Comparison of ENCODE assay signal across 8 mouse cellular contexts in the genomic region with DNA sequence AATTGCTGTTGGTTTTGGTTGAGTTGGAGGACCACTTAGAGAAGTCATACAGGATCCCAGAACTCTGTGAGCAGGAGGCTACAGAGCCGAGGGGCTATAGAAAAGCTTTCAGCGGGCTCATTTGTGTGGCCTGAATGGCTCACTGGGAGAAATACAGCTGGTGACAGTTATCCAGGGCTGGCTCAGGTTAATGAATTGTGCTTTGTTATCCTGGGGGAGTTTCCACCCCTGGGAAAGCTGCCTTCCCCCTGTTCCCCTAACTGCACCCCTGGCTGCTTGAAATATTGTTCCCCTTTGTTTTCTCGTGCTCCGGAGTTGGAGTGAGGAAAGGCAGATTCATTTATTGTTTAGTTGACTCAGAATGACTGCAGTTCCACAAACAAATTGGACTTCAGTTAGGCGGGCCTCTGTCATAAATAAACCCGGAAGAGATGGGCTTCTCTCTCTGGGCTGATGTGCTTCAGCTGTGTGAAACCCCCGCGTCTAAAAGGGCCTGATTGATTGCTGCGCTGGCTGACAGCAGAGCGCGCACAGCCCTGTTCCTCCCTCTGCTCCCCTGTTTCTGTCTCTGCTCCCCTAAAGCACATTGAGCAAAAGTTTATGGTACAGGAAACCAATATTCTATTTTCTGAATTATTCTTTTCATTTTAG.
DNase-seq lines count a peak whose midpoint lies in the region; ATAC-seq lines count a peak whose summit lies in the region.

No protein-coding gene starts in this region.

- WGBS in embryonic facial prominence, embryonic 12.5 days, result 16% methylated on average over 11 of the region's 11 CpGs
- 7% methylated on average over 11 of the region's 11 CpGs for WGBS in hindbrain, embryonic 16.5 days
- WGBS in neural tube, embryonic 14.5 days, result 2% methylated on average over 11 of the region's 11 CpGs

- H3K4me3 ChIP-seq in embryonic facial prominence, embryonic 12.5 days, result no peak overlapping the region
- H3K4me3 ChIP-seq in hindbrain, embryonic 16.5 days (ENCODE audit: low read length), result no peak overlapping the region
- H3K4me3 ChIP-seq in neural tube, embryonic 14.5 days (ENCODE audit: low read depth, low read length), result no peak overlapping the region

- no peaks in the 10 kb centered on the region for H3K27me3 ChIP-seq in embryonic facial prominence, embryonic 12.5 days
- H3K27me3 ChIP-seq in hindbrain, embryonic 16.5 days (replicated peaks; ENCODE audit: control insufficient read depth, insufficient read depth, low read length), result no peaks in the 10 kb centered on the region
- no peaks in the 10 kb centered on the region for H3K27me3 ChIP-seq in neural tube, embryonic 14.5 days (ENCODE audit: control insufficient read depth, insufficient read depth, low read length)

- H3K9me3 ChIP-seq in embryonic facial prominence, embryonic 12.5 days, result no peaks in the 10 kb centered on the region
- no peaks in the 10 kb centered on the region for H3K9me3 ChIP-seq in hindbrain, embryonic 16.5 days (ENCODE audit: control insufficient read depth, low read length)
- H3K9me3 ChIP-seq in neural tube, embryonic 14.5 days (ENCODE audit: control insufficient read depth, low read length), result no peaks in the 10 kb centered on the region

- no peaks in the 10 kb centered on the region for H3K36me3 ChIP-seq in embryonic facial prominence, embryonic 12.5 days
- no peaks in the 10 kb centered on the region for H3K36me3 ChIP-seq in hindbrain, embryonic 16.5 days (ENCODE audit: control insufficient read depth, insufficient read depth, low read length)
- H3K36me3 ChIP-seq in neural tube, embryonic 14.5 days (ENCODE audit: control insufficient read depth, insufficient read depth, low read length), result no peaks in the 10 kb centered on the region

- ATAC-seq in embryonic facial prominence, embryonic 12.5 days (ENCODE audit: insufficient number of reproducible peaks, insufficient read depth, low FRiP score, low TSS enrichment), result peak; percentile 69
- ATAC-seq in hindbrain, embryonic 16.5 days, result peak; percentile 80
- ATAC-seq in neural tube, embryonic 14.5 days (ENCODE audit: low read depth), result peak; percentile 91

- H3K9ac ChIP-seq in embryonic facial prominence, embryonic 12.5 days, result no peak overlapping the region
- no peak overlapping the region for H3K9ac ChIP-seq in hindbrain, embryonic 16.5 days (ENCODE audit: low read depth, low read length)
- H3K9ac ChIP-seq in neural tube, embryonic 14.5 days (replicated peaks; ENCODE audit: low read depth, low read length), result no peak overlapping the region

- no peak overlapping the region for H3K27ac ChIP-seq in embryonic facial prominence, embryonic 12.5 days
- no peak overlapping the region for H3K27ac ChIP-seq in hindbrain, embryonic 16.5 days (ENCODE audit: low read depth, low read length)
- H3K27ac ChIP-seq in neural tube, embryonic 14.5 days (ENCODE audit: low read depth, low read length), result peak overlapping the region; percentile 12; the same call in 1 of the 2 replicates

- peak overlapping the region; percentile 28 for H3K4me2 ChIP-seq in embryonic facial prominence, embryonic 12.5 days (replicated peaks)
- H3K4me2 ChIP-seq in hindbrain, embryonic 16.5 days (ENCODE audit: low read length), result peak overlapping the region; percentile 38
- H3K4me2 ChIP-seq in neural tube, embryonic 14.5 days (ENCODE audit: low read depth, low read length), result peak overlapping the region; percentile 27

- H3K4me1 ChIP-seq in embryonic facial prominence, embryonic 12.5 days, result 0 out of 2 replicates have a peak, but pooled peaks cover 5% of the 10 kb centered on the region
- H3K4me1 ChIP-seq in hindbrain, embryonic 16.5 days (ENCODE audit: control insufficient read depth, insufficient read depth, low read depth, low read length), result peaks cover 8% of the 10 kb centered on the region
- H3K4me1 ChIP-seq in neural tube, embryonic 14.5 days (ENCODE audit: control insufficient read depth, insufficient read depth, low read length), result peaks cover 10% of the 10 kb centered on the region; the same call in 1 of the 2 replicates

- peak; percentile 11 to 16 for DNase-seq in kidney, postnatal 4 days
- DNase-seq in kidney, postnatal 25 days, result no peak
- no peak for DNase-seq in thymus, postnatal 25 days
- DNase-seq in urinary bladder, adult 2 months (ENCODE audit: low spot score), result no peak
- no peak for DNase-seq in left cerebral cortex, adult 8-10 months (ENCODE audit: low spot score in 2 of 2)

Comparison
In these comparisons a context has a peak if more than half of its experiments do, and no peak if none do; other contexts are left out.
1. DNase-seq: peak in kidney, postnatal 4 days (2 of 2); none in kidney, postnatal 25 days (0 of 2), thymus, postnatal 25 days (single experiment), urinary bladder, adult 2 months (single experiment) and left cerebral cortex, adult 8-10 months (0 of 2).
2. Peak in every context shown above with its lines, with median percentiles within 50 percentile points of each other: ATAC-seq and H3K4me2 ChIP-seq.